Mouse (Mus musculus): Measurements from ENCODE around the gene Rpl29. TPM values are rescaled to one million over a fixed set of nuclear protein-coding genes. Genes with fewer than 3 reads are reported as not detected.

The Rpl29 gene
- polyA plus RNA-seq, 1 experiment = 521 TPM

DNA sequence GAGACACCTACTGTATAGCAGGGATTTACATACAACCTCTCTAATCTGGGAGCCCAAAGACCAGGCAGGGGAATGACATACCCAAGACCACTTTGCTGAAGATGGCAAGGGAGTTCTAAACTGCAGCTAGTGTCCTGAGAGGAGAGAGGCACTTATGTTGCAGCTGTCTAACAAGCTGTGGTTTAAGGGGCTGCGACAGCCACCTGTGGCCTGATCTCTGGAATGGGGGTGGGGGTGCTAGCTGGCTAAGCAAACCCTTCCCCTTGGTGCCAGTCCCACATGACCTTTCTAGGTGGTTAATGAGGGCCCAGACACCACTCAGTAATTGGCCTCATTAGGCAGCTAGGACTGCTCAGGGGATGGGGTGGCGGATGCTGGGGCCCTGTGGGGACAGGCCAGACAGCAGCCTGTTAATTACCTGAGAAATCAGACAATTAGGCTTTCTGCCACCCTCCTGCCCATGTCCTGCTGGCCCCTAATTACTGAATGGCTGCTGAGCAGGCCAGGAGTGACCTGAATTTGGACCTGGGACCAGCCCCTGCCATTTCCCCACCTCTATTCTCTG is 19.1 kb upstream of the Rpl29 start:
- no peak overlapping the region for H3K27ac ChIP-seq (ENCODE audit: insufficient read depth, low read depth, low read length)
- H3K36me3 ChIP-seq (ENCODE audit: control insufficient read depth, insufficient read depth, low read length) = no peaks in the 10 kb centered on the region
- 93% methylated on average over 2 of the region's 2 CpGs for WGBS
- TF ChIP-seq CTCF (conservative IDR thresholded peaks at IDR 0.05; ENCODE audit: insufficient read depth, insufficient read length, low read depth, low read length) = no peak
- no peak for TF ChIP-seq POLR2A (IDR thresholded peaks at IDR 0.05; ENCODE audit: low read depth, low read length)
- no peaks in the 10 kb centered on the region for H3K27me3 ChIP-seq (replicated peaks; ENCODE audit: control insufficient read depth, insufficient read depth, low read length)
- peaks cover 14% of the 10 kb centered on the region for H3K4me1 ChIP-seq (ENCODE audit: control insufficient read depth, insufficient read depth, low read length)
- no peak overlapping the region for H3K4me3 ChIP-seq (ENCODE audit: insufficient read depth, low read depth, low read length)
- no peak for DNase-seq

DNA sequence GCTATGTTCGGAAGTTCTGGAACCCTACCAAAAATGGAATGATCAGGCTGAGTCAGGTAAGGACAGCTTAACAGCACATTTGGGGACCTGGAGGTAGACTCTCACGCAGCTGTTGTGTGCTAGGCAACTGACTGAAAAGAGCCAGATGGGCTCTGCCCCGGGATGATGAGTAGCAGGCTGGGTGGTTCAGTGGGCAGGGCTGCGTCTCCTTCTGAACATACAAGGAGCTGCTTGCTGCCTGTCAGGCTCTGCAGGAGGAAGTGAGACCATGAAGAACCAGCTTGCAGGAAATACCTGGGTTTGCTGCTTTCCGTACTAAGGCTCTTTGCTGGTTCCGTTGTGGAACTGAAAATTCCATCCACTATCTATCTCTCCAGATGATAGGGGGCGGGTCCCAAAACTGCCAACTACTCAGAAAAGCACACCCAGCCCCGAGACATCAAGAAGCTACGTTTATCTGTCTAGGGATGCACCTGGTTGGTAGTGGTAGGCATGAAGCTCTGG is 18.1 kb upstream of the Rpl29 start:
- no peak overlapping the region for H3K27ac ChIP-seq (ENCODE audit: insufficient read depth, low read depth, low read length)
- no peak overlapping the region for H3K4me3 ChIP-seq (ENCODE audit: insufficient read depth, low read depth, low read length)
- H3K4me1 ChIP-seq (ENCODE audit: control insufficient read depth, insufficient read depth, low read length) = peaks cover 6% of the 10 kb centered on the region
- no peaks in the 10 kb centered on the region for H3K36me3 ChIP-seq (ENCODE audit: control insufficient read depth, insufficient read depth, low read length)
- no peak for TF ChIP-seq POLR2A (IDR thresholded peaks at IDR 0.05; ENCODE audit: low read depth, low read length)
- no peak for DNase-seq
- H3K27me3 ChIP-seq (replicated peaks; ENCODE audit: control insufficient read depth, insufficient read depth, low read length) = no peaks in the 10 kb centered on the region
- WGBS = 67% methylated on average over 9 of the region's 9 CpGs

DNA sequence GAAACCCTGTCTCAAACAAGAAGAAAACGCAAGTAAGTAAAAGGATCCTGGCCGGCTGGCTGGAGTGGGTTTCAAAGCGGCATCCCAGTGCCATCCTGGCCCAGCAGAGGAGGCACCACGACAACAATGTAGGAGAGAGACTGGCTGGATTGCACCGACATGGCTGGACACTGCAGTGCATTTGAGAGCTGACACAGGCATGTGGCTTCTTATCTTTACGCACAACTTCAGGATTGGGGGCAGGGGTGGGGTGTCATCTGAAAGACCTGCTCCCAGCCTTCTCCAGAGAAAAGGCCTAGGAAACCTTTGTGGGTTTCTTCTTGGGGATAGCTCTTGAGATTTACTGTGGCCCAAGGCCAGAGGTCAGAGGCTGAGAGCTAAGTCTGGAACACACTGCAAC is 17.5 kb upstream of the Rpl29 start:
- no peak for DNase-seq
- Histone ChIP-seq H3K27ac (ENCODE audit: insufficient read depth, low read depth, low read length) (no peak overlapping the region), H3K36me3 (ENCODE audit: control insufficient read depth, insufficient read depth, low read length) (no peaks in the 10 kb centered on the region), H3K4me1 (ENCODE audit: control insufficient read depth, insufficient read depth, low read length) (0 out of 2 replicates have a peak, but pooled peaks cover 1% of the 10 kb centered on the region), H3K27me3 (replicated peaks; ENCODE audit: control insufficient read depth, insufficient read depth, low read length) (no peaks in the 10 kb centered on the region), H3K4me3 (ENCODE audit: insufficient read depth, low read depth, low read length) (no peak overlapping the region)
- no peak for TF ChIP-seq CTCF (conservative IDR thresholded peaks at IDR 0.05; ENCODE audit: insufficient read depth, insufficient read length, low read depth, low read length)
- no peak for TF ChIP-seq POLR2A (IDR thresholded peaks at IDR 0.05; ENCODE audit: low read depth, low read length)
- WGBS = 72% methylated on average over 6 of the region's 6 CpGs

DNA sequence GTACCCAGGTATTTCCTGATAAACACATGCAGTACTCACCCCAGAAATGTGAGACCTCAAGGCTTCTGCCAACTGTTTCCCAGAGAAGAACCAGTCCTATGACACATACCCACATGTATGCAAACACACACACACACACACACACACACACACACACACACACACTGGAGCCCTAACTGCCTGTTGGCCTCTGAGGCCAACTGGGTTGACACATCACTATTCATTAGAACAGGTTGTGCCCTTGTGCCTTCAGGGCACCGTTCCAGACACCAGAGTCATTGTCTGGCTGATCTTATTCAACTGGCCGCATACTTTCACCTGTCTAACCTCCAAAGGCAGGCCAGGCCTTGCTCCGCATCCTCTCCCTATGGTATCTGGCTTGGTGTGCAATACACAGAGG is 17.0 kb upstream of the Rpl29 start:
- Histone ChIP-seq H3K4me1 (ENCODE audit: control insufficient read depth, insufficient read depth, low read length) (no peaks in the 10 kb centered on the region), H3K4me3 (ENCODE audit: insufficient read depth, low read depth, low read length) (no peak overlapping the region), H3K27ac (ENCODE audit: insufficient read depth, low read depth, low read length) (no peak overlapping the region), H3K27me3 (replicated peaks; ENCODE audit: control insufficient read depth, insufficient read depth, low read length) (no peaks in the 10 kb centered on the region), H3K36me3 (ENCODE audit: control insufficient read depth, insufficient read depth, low read length) (no peaks in the 10 kb centered on the region)
- TF ChIP-seq POLR2A (IDR thresholded peaks at IDR 0.05; ENCODE audit: low read depth, low read length) (no peak), CTCF (conservative IDR thresholded peaks at IDR 0.05; ENCODE audit: insufficient read depth, insufficient read length, low read depth, low read length) (no peak)
- DNase-seq = no peak
- 64% methylated on average over 3 of the region's 3 CpGs for WGBS

DNA sequence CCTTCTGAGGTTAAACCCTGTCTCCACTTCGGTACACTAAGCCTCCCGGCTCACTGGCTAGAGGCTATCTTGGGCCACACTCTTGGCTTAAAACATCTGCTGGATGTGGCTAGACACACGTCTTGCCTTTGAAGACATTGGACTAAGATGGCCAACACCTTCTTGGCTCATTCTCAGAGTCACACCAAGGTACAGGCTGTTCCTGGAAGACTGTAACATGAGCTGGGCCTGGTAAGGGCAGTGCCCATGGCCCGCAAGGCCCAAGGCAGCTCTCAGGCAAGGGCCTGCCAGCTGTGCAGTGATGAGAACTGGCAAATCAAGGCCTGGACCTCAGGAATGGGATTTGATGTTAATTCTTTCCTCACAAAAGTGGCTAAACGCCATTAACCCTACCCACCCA is 15.6 kb upstream of the Rpl29 start:
- WGBS = 69% methylated on average over 5 of the region's 5 CpGs
- no peak overlapping the region for H3K4me3 ChIP-seq (ENCODE audit: insufficient read depth, low read depth, low read length)
- no peaks in the 10 kb centered on the region; the same call in 1 of the 2 replicates for H3K4me1 ChIP-seq (ENCODE audit: control insufficient read depth, insufficient read depth, low read length)
- H3K36me3 ChIP-seq (ENCODE audit: control insufficient read depth, insufficient read depth, low read length) = no peaks in the 10 kb centered on the region
- TF ChIP-seq CTCF (conservative IDR thresholded peaks at IDR 0.05; ENCODE audit: insufficient read depth, insufficient read length, low read depth, low read length) (no peak), POLR2A (IDR thresholded peaks at IDR 0.05; ENCODE audit: low read depth, low read length) (no peak)
- no peaks in the 10 kb centered on the region for H3K27me3 ChIP-seq (replicated peaks; ENCODE audit: control insufficient read depth, insufficient read depth, low read length)
- DNase-seq = no peak
- no peak overlapping the region for H3K27ac ChIP-seq (ENCODE audit: insufficient read depth, low read depth, low read length)

DNA sequence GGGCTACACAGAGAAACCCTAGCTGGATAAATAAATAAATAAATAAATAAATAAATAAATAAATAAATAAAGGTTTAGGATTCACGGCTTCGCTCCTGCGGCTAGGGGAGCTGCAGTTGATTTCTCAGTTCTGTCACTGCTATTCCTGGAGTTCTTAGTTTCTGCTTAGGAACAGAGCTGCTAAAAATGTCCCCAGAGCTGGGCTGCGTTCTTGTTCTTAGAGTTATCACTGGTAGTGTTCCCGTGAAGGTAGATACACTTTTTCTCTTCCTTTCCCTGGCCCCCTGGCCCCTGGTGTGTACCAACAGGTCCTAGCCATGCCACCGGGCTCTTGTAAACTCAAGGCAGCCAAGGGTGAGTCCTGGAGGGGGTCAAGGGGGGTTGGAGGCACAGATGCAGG is 12.4 kb upstream of the Rpl29 start:
- Histone ChIP-seq H3K27ac (ENCODE audit: insufficient read depth, low read depth, low read length) (no peak overlapping the region), H3K4me3 (ENCODE audit: insufficient read depth, low read depth, low read length) (no peak overlapping the region), H3K36me3 (ENCODE audit: control insufficient read depth, insufficient read depth, low read length) (no peaks in the 10 kb centered on the region), H3K27me3 (replicated peaks; ENCODE audit: control insufficient read depth, insufficient read depth, low read length) (no peaks in the 10 kb centered on the region), H3K4me1 (ENCODE audit: control insufficient read depth, insufficient read depth, low read length) (peaks cover 6% of the 10 kb centered on the region)
- TF ChIP-seq CTCF (conservative IDR thresholded peaks at IDR 0.05; ENCODE audit: insufficient read depth, insufficient read length, low read depth, low read length) (no peak), POLR2A (IDR thresholded peaks at IDR 0.05; ENCODE audit: low read depth, low read length) (no peak)
- 92% methylated on average over 6 of the region's 6 CpGs for WGBS
- no peak for DNase-seq

DNA sequence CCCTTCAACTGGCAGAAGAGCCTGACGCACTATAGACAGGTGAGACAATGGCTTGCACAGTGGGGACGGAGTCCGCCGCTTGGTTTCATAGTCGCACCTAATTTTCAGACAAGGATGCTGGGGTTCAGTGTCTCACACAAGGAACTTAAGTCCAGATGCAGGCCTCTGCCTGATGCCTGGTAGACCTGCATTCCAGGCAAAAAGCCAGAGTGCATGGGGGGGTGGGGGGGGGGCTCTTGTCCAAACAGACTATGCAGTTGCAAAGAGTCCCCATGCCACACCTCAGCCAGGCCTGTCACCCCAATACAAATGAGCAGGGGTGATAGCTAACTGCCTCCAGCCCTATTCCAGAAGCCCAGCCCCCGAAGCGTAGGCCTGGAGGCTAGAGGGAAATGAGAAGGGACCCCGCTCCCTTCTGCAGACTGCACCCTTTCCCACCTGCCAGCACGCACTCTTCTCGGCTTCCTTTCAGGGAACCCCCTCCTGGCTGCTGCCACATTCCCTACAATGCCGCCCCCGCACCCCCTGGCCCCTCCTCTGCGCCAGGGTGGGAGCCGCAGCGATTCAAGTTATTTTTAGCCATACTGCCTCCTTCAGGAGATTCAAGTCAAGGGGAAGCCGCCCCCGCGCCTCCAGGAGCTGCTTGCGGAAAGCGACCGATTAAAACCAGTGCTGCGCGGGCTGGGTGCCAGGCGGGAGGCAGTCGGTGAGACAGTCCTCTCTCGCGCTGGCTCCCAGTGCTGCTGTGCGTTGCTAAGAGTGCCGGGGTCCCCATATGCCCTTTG is 11.2 kb upstream of the Rpl29 start:
- H3K36me3 ChIP-seq (ENCODE audit: control insufficient read depth, insufficient read depth, low read length) = no peaks in the 10 kb centered on the region
- 18% methylated on average over 29 of the region's 29 CpGs for WGBS
- peaks cover 6% of the 10 kb centered on the region for H3K4me1 ChIP-seq (ENCODE audit: control insufficient read depth, insufficient read depth, low read length)
- no peaks in the 10 kb centered on the region for H3K27me3 ChIP-seq (replicated peaks; ENCODE audit: control insufficient read depth, insufficient read depth, low read length)
- H3K27ac ChIP-seq (ENCODE audit: insufficient read depth, low read depth, low read length) = no peak overlapping the region
- peak; percentile 85 for DNase-seq
- H3K4me3 ChIP-seq (ENCODE audit: insufficient read depth, low read depth, low read length) = peak overlapping the region; percentile 16; the same call in 1 of the 2 replicates
- TF ChIP-seq POLR2A (IDR thresholded peaks at IDR 0.05; ENCODE audit: low read depth, low read length) = no peak
- TF ChIP-seq CTCF (conservative IDR thresholded peaks at IDR 0.05; ENCODE audit: insufficient read depth, insufficient read length, low read depth, low read length) = 0 out of 2 replicates have a peak, but pooled peaks have one; percentile 12
